Mouse (Mus musculus) liver, postnatal 0 days (tissue): Measurements from ENCODE around the gene Shc3.

Source experiments
- CTCF ChIP-seq: sonication (generic); IDR thresholded peaks from 2 replicates; pipeline ENCODE4 v1.5.1; 2016; ENCODE audit warnings: antibody characterized with exemption, low read depth
- EP300 ChIP-seq: IDR thresholded peaks from 2 replicates; pipeline ENCODE4 v1.6.1; 2016; ENCODE audit warnings: antibody characterized with exemption, low read depth, mild to moderate bottlenecking

- TF ChIP-seq CTCF, result no peak
- no peak for TF ChIP-seq EP300
Observed at GRCm38 (mm10) chr13:51582204-51582603, 13.0 kb upstream of the Shc3 start.
